Mouse (Mus musculus): Measurements from ENCODE around the gene Tmem82. TPM values are rescaled to one million over a fixed set of nuclear protein-coding genes. Genes with fewer than 3 reads are reported as not detected.

Tmem82 gene
- polyA plus RNA-seq (2016; fragmentation: Nextera tagmentation; extraction: Ambion mirVana) = 1.5 and 2.1 TPM in 2 replicates

DNA sequence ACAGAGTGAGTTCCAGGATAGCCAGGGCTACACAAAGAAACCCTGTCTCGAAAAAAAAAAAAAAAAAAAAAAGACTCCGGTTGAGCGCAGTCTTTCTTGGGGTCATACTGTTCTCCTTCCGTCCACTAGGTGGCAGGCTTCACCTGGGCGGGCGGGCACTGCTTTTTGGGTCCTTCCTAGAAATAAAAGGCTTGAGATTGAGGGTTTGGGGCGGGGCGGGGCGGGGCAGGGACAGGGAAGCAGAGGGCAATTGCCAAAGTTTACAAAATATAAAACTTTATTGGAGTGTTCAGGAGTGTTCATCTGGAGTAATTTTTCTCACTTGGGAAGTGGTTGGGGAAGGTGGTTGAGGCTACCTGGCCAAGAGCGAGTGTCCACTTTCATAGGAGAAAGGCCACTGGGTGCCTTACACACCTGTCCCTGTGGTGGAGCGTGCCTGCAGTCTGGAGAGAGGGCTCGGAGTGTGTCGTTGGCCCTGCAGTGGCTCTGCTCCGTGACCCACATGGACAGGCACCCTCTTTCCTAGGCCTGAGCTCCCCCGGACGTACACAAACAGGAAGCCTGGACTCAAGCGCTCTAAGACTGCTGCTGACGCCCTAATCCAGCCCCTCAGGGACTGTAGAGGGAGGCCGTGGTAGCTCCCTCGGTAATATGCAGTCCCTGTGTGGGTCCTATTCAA, at the start of gene Tmem82:
Tmem82 (minus strand) TSS at position 69 of the 679 bp plus-strand sequence.
- peaks cover 10% of the 10 kb centered on the region for H3K27me3 ChIP-seq (replicated peaks; ENCODE audit: low read depth, poor library complexity, severe bottlenecking)
- no peaks in the 10 kb centered on the region for H3K9me3 ChIP-seq
- no peaks in the 10 kb centered on the region for H3K36me3 ChIP-seq (replicated peaks)
- WGBS = 25% methylated on average over 20 of the region's 20 CpGs
- peak within 1 kb of the TSS; percentile 77 for H3K27ac ChIP-seq (replicated peaks)
- H3K4me3 ChIP-seq = peak within 1 kb of the TSS; percentile 54
- peak; percentile 75 for DNase-seq (ENCODE audit: low spot score)
- H3K4me1 ChIP-seq = peaks cover 43% of the 10 kb centered on the region

DNA sequence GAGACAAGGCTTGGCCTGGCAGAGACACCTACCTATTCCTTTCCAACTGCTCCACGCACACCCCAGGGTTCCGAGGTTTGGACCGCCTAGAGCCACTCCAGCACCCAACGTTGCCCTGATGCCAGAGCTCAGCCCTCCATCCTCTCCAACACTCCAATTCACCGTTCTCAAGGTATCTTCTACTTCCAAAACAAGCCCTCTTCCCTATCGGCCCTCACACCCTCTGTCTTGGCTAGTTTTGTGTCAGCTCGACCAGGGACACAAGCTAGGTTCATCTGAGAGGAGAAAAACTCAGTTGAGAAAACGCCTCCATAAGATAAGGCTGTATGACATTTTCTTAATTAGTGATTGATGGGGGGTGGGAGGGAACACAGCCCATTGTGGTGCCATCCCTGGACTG, 46.4 kb upstream of the Tmem82 start, which contains the start of gene Plekhm2:
Plekhm2 (minus strand) TSS at position 101 of the 400 bp plus-strand sequence.
- no peak for DNase-seq (ENCODE audit: low spot score)
- Histone ChIP-seq H3K27ac (replicated peaks) (peak within 1 kb of the TSS; percentile 91), H3K27me3 (replicated peaks; ENCODE audit: low read depth, poor library complexity, severe bottlenecking) (no peaks in the 10 kb centered on the region), H3K9me3 (no peaks in the 10 kb centered on the region), H3K36me3 (replicated peaks) (peaks cover 23% of the 10 kb centered on the region), H3K4me1 (peaks cover 20% of the 10 kb centered on the region), H3K4me3 (peak within 1 kb of the TSS; percentile 93)
- WGBS = 75% methylated on average over 8 of the region's 8 CpGs

DNA sequence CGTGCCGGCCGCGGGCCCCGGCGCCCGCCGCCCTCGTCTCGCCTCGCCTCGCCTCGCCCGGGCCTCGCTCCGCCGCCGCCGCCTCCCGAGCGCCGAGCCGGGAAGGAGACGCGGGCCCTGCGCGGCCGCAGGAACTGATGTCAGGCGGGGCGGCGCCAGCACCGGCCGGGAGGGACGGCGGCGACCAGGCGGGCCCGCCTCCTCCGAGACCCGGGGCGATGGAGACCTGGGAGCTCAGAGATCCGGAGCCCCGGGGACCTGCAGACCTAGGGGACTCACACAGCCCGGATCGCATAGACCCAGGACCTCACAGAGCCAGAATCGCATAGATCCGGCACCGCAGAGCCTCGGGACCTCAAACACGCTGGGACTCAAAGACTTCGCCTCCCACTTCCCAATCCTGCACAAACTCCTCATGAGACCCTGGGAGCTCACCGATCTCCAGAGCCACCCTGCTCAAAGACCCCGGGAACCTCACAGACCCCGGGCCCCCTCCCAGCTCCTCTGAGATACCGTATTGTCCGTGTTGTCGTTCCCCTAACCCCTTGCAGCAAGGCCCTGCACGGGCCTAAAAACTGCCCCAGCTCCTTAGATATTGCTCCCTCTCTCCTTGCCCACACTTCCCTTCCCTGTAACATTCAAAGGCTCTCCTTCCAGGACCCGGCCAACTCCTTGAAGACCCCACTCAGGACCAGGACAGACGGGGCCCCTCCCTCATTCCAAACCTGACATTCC, 45.7 kb upstream of the Tmem82 start:
- H3K9me3 ChIP-seq = no peaks in the 10 kb centered on the region
- peaks cover 20% of the 10 kb centered on the region for H3K4me1 ChIP-seq
- peak overlapping the region; percentile 93 for H3K4me3 ChIP-seq
- H3K27ac ChIP-seq (replicated peaks) = peak overlapping the region; percentile 91
- H3K27me3 ChIP-seq (replicated peaks; ENCODE audit: low read depth, poor library complexity, severe bottlenecking) = no peaks in the 10 kb centered on the region
- WGBS = 1% methylated on average over 60 of the region's 60 CpGs
- peaks cover 29% of the 10 kb centered on the region for H3K36me3 ChIP-seq (replicated peaks)
- DNase-seq (ENCODE audit: low spot score) = peak; percentile 81

DNA sequence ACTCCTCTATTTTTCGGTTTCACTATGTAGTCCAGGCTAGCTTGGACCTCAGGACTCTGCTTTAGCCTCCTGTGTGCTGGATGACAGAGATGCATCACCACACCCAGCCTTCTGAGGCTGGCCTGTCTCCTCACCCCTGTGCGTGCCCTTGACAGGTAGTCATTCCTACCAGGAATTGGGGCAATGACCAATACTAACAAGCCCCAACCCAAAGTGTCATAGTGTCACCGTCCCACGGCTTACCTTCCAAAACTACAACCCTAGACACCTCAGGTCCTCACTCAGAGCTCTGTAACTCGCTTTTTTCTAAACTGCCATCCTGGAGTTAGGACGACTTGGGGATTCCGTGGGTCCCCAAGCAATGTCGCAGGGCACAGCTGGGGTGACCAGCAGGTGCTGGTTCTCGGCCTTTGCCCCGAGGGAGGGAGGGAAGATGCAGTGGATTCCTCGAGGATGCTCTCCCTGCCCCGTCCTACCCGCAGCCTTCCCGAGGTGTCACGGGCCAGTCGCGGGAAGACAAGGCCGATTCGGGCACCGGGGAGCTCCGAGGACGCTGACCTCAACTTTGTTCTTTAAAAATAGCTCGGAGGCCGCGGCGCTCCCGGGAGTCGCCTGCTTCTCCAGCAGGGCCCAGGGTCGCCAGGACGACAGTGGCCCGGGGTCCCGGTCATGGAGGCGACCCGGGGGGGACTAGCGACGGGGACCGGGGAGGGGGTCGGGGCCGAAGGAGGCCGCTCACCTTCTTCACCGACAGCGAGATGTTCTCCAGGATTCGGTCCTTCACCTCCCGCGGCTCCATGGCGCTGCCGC, 44.9 kb upstream of the Tmem82 start:
- H3K27ac ChIP-seq (replicated peaks) = peak overlapping the region; percentile 91

GRCm38 (mm10) chr4:141660884-141661283, 42.5 kb upstream of the Tmem82 start:
- H3K27me3 ChIP-seq (replicated peaks; ENCODE audit: low read depth, poor library complexity, severe bottlenecking) = no peaks in the 10 kb centered on the region
- no peak overlapping the region for H3K4me3 ChIP-seq
- no peak overlapping the region for H3K27ac ChIP-seq (replicated peaks)
- no peak for DNase-seq (ENCODE audit: low spot score)
- H3K36me3 ChIP-seq (replicated peaks) = peaks cover 55% of the 10 kb centered on the region
- 94% methylated on average over 11 of the region's 11 CpGs for WGBS
- H3K4me1 ChIP-seq = peaks cover 20% of the 10 kb centered on the region
- no peaks in the 10 kb centered on the region for H3K9me3 ChIP-seq

More for the DNA sequence above, 44.9 kb upstream of the Tmem82 start:
- no peaks in the 10 kb centered on the region for H3K27me3 ChIP-seq (replicated peaks; ENCODE audit: low read depth, poor library complexity, severe bottlenecking)
- peaks cover 20% of the 10 kb centered on the region for H3K4me1 ChIP-seq
- H3K4me3 ChIP-seq = peak overlapping the region; percentile 93
- no peaks in the 10 kb centered on the region for H3K9me3 ChIP-seq
- DNase-seq (ENCODE audit: low spot score) = peak; percentile 62
- peaks cover 38% of the 10 kb centered on the region for H3K36me3 ChIP-seq (replicated peaks)
- whole genome bisulfite sequencing = 5% methylated on average over 47 of the region's 47 CpGs

- no peak overlapping the region for H3K4me3 ChIP-seq
- H3K4me1 ChIP-seq = peaks cover 17% of the 10 kb centered on the region
- H3K36me3 ChIP-seq (replicated peaks) = peaks cover 64% of the 10 kb centered on the region
- no peaks in the 10 kb centered on the region for H3K9me3 ChIP-seq
- no peak overlapping the region for H3K27ac ChIP-seq (replicated peaks)
- peak; percentile 39 for DNase-seq (ENCODE audit: low spot score)
- WGBS = 57% methylated on average over 4 of the region's 4 CpGs
- no peaks in the 10 kb centered on the region for H3K27me3 ChIP-seq (replicated peaks; ENCODE audit: low read depth, poor library complexity, severe bottlenecking)
Measured at GRCm38 (mm10) chr4:141659739-141660138, 41.3 kb upstream of the Tmem82 start.

DNA sequence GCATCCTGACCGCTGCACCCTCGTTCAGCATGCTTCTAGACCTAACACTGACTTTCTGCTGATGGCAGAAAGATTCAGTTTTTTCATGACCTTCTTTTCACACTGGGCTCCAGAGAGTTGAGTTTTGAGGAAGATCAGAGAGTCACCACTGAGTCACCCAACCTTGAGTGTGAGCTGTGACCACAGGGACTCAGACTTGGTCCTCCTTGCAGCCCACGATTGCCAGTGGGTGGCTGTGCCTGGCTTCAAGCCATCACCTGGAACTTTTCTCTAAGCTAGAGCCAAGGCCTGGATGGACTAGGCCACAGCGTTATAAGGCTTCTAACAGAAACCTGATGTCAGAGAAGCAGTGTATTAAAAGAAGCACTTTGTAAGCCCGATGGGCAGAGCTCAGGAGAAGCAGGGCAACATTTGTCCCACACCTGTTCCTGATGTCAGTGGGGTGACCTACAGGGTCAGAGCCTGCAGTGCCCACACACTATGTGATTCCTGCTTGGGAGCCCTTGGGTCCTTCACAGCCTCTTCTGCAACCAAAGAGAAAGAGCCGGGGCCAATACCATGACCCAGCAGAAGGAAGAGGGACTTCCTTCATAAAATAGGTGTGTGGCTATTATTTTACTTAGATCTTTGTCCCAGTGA, 40.5 kb upstream of the Tmem82 start:
- Histone ChIP-seq H3K36me3 (replicated peaks) (peaks cover 70% of the 10 kb centered on the region), H3K27ac (replicated peaks) (no peak overlapping the region)

GRCm38 (mm10) chr4:141656932-141657331, 38.5 kb upstream of the Tmem82 start:
- H3K9me3 ChIP-seq = no peaks in the 10 kb centered on the region
- no peak overlapping the region for H3K4me3 ChIP-seq
- 85% methylated on average over 8 of the region's 8 CpGs for WGBS
- DNase-seq (ENCODE audit: low spot score) = no peak
- peaks cover 85% of the 10 kb centered on the region for H3K36me3 ChIP-seq (replicated peaks)
- no peak overlapping the region for H3K27ac ChIP-seq (replicated peaks)
- no peaks in the 10 kb centered on the region for H3K27me3 ChIP-seq (replicated peaks; ENCODE audit: low read depth, poor library complexity, severe bottlenecking)
- no peaks in the 10 kb centered on the region for H3K4me1 ChIP-seq

More for the DNA sequence above, 40.5 kb upstream of the Tmem82 start:
- Histone ChIP-seq H3K4me3 (no peak overlapping the region), H3K27me3 (replicated peaks; ENCODE audit: low read depth, poor library complexity, severe bottlenecking) (no peaks in the 10 kb centered on the region), H3K4me1 (peaks cover 11% of the 10 kb centered on the region), H3K9me3 (no peaks in the 10 kb centered on the region)
- no peak for DNase-seq (ENCODE audit: low spot score)
- 91% methylated on average over 6 of the region's 6 CpGs for WGBS

GRCm38 (mm10) chr4:141655908-141656608, 37.6 kb upstream of the Tmem82 start:
- Histone ChIP-seq H3K27ac (replicated peaks) (no peak overlapping the region), H3K4me1 (no peaks in the 10 kb centered on the region), H3K4me3 (no peak overlapping the region), H3K27me3 (replicated peaks; ENCODE audit: low read depth, poor library complexity, severe bottlenecking) (no peaks in the 10 kb centered on the region), H3K9me3 (no peaks in the 10 kb centered on the region), H3K36me3 (replicated peaks) (peaks cover 86% of the 10 kb centered on the region)
- WGBS = 87% methylated on average over 12 of the region's 12 CpGs
- DNase-seq (ENCODE audit: low spot score) = no peak

GRCm38 (mm10) chr4:141654509-141654908, 36.1 kb upstream of the Tmem82 start:
- WGBS = 95% methylated on average over 6 of the region's 6 CpGs
- no peak overlapping the region for H3K4me3 ChIP-seq
- H3K4me1 ChIP-seq = no peaks in the 10 kb centered on the region
- peaks cover 73% of the 10 kb centered on the region for H3K36me3 ChIP-seq (replicated peaks)
- H3K9me3 ChIP-seq = no peaks in the 10 kb centered on the region
- no peak for DNase-seq (ENCODE audit: low spot score)
- no peaks in the 10 kb centered on the region for H3K27me3 ChIP-seq (replicated peaks; ENCODE audit: low read depth, poor library complexity, severe bottlenecking)
- no peak overlapping the region for H3K27ac ChIP-seq (replicated peaks)

DNA sequence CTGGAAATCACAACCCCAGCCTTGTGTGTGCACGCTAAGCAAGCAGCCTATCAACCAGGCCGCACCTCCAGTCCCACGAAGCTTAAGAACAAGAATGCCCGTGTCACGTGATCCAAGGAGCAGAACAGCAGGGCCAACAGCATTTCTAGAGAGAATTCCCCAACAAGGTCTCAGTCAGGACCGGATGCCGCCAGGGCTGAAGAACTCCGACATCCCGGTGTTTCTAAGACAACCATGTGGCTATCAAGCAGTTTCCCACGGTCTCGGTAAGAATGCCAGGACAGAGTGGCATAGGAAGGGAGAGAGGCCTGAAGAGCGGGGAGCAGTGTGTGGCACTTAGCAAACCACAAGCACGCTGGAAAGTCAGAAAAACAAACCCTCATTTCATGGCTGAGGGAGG, 35.4 kb upstream of the Tmem82 start:
- 93% methylated on average over 13 of the region's 13 CpGs for whole genome bisulfite sequencing

More for the DNA sequence above, 35.4 kb upstream of the Tmem82 start:
- H3K4me3 ChIP-seq = no peak overlapping the region
- H3K4me1 ChIP-seq = no peaks in the 10 kb centered on the region
- no peak for DNase-seq (ENCODE audit: low spot score)
- no peaks in the 10 kb centered on the region for H3K27me3 ChIP-seq (replicated peaks; ENCODE audit: low read depth, poor library complexity, severe bottlenecking)
- H3K9me3 ChIP-seq = no peaks in the 10 kb centered on the region
- H3K27ac ChIP-seq (replicated peaks) = no peak overlapping the region
- H3K36me3 ChIP-seq (replicated peaks) = peaks cover 73% of the 10 kb centered on the region

All from embryonic facial prominence, embryonic 10.5 days (tissue).